Mouse (Mus musculus) CH12F3 (cell line): ENCODE results near the gene Nid2.

Experiments used
- in situ Hi-C: fragments of 300-500 bp; cut with MboI; formaldehyde crosslinking; loops from 2 replicates; pipeline ENCODE4 v1.14.3; 2020; ENCODE audit warnings: low sequenced_read_pairs

The Nid2 gene

GRCm38 (mm10) chr14:19776890-19777289, 25.8 kb downstream of the Nid2 start:
- in situ Hi-C loops = loop anchor here (10.0 kb wide), 1 partner anchor 62 kb away; no protein-coding TSS in a partner anchor

- in situ Hi-C loops = loop anchor here (10.0 kb wide), 1 partner anchor 63 kb away; no protein-coding TSS in a partner anchor
Observed at GRCm38 (mm10) chr14:19777365-19777764, 26.3 kb downstream of the Nid2 start.

- in situ Hi-C loops = loop anchor here (10.0 kb wide), 1 partner anchor 63 kb away; no protein-coding TSS in a partner anchor
Observed at GRCm38 (mm10) chr14:19777945-19778344, 26.9 kb downstream of the Nid2 start.

- in situ Hi-C loops = no loop called here
Observed at GRCm38 (mm10) chr14:19785797-19786588, 34.9 kb downstream of the Nid2 start.

- in situ Hi-C loops = no loop called here
Observed at GRCm38 (mm10) chr14:19788443-19788842, 37.4 kb downstream of the Nid2 start.

- in situ Hi-C loops = no loop called here
Observed at GRCm38 (mm10) chr14:19794881-19795280, 43.8 kb downstream of the Nid2 start.

- in situ Hi-C loops = no loop called here
Observed at GRCm38 (mm10) chr14:19796541-19797304, 45.7 kb downstream of the Nid2 start.

- in situ Hi-C loops = no loop called here
Observed at GRCm38 (mm10) chr14:19800485-19800884, 49.4 kb downstream of the Nid2 start.

- in situ Hi-C loops = no loop called here
Observed at GRCm38 (mm10) chr14:19801474-19802215, 50.6 kb downstream of the Nid2 start.

GRCm38 (mm10) chr14:19803222-19803621, 52.2 kb downstream of the Nid2 start:
- in situ Hi-C loops = no loop called here

GRCm38 (mm10) chr14:19803623-19804022, 52.6 kb downstream of the Nid2 start:
- in situ Hi-C loops = no loop called here

- in situ Hi-C loops = no loop called here
Observed at GRCm38 (mm10) chr14:19807339-19807738, 56.3 kb downstream of the Nid2 start.

- in situ Hi-C loops = no loop called here
Observed at GRCm38 (mm10) chr14:19807858-19808257, 56.8 kb downstream of the Nid2 start.

GRCm38 (mm10) chr14:19809934-19810333, 58.9 kb downstream of the Nid2 start:
- in situ Hi-C loops = no loop called here

- in situ Hi-C loops = no loop called here
Observed at GRCm38 (mm10) chr14:19813061-19813460, 62.0 kb downstream of the Nid2 start.

- in situ Hi-C loops = no loop called here
Observed at GRCm38 (mm10) chr14:19817949-19818348, 66.9 kb downstream of the Nid2 start.

- in situ Hi-C loops = loop anchor here (5.0 kb wide), 1 partner anchor 114 kb away; no protein-coding TSS in a partner anchor
Observed at GRCm38 (mm10) chr14:19821686-19822085, 70.6 kb downstream of the Nid2 start.

GRCm38 (mm10) chr14:19823321-19824142, 72.5 kb downstream of the Nid2 start, which contains the start of gene Rtraf:
Gene Rtraf (minus strand): TSS chr14:19823824.
- in situ Hi-C loops = loop anchor here (5.0 kb wide), 1 partner anchor 116 kb away; no protein-coding TSS in a partner anchor

GRCm38 (mm10) chr14:19825481-19825880, 74.4 kb downstream of the Nid2 start:
- in situ Hi-C loops = no loop called here

- in situ Hi-C loops = loop anchor here (10.0 kb wide), 1 partner anchor 239 kb away; no protein-coding TSS in a partner anchor
Observed at GRCm38 (mm10) chr14:19836289-19836688, 85.2 kb downstream of the Nid2 start.
